Mouse (Mus musculus): ENCODE results near the gene Gpr84. TPM values are rescaled to one million over a fixed set of nuclear protein-coding genes. Genes with fewer than 3 reads are reported as not detected.

Gpr84 gene
- polyA plus RNA-seq, 1 experiment from 2014 or later = 0.24 TPM

GRCm38 (mm10) chr15:103339166-103339960, 29.0 kb upstream of the Gpr84 start:
- Histone ChIP-seq H3K9ac (replicated peaks; ENCODE audit: low read depth, low read length) (peak overlapping the region; percentile 50), H3K4me3 (replicated peaks; ENCODE audit: low read length) (peak overlapping the region; percentile 52), H3K9me3 (ENCODE audit: control insufficient read depth, low read length) (no peaks in the 10 kb centered on the region), H3K4me1 (replicated peaks; ENCODE audit: control insufficient read depth, insufficient read depth, low read length) (peaks cover 10% of the 10 kb centered on the region), H3K36me3 (ENCODE audit: control insufficient read depth, insufficient read depth) (no peaks in the 10 kb centered on the region), H3K27ac (ENCODE audit: low read length) (no peak overlapping the region), H3K4me2 (ENCODE audit: low read length) (peak overlapping the region; percentile 67), H3K27me3 (replicated peaks; ENCODE audit: control insufficient read depth, insufficient read depth, low read length) (peaks cover 14% of the 10 kb centered on the region)
- peak; percentile 39 for ATAC-seq
- 12% methylated on average over 30 of the region's 31 CpGs for WGBS

GRCm38 (mm10) chr15:103338829-103339165, 28.4 kb upstream of the Gpr84 start:
- no peaks in the 10 kb centered on the region for H3K36me3 ChIP-seq (ENCODE audit: control insufficient read depth, insufficient read depth)
- ATAC-seq = no peak
- peak overlapping the region; percentile 67 for H3K4me2 ChIP-seq (ENCODE audit: low read length)
- H3K4me3 ChIP-seq (replicated peaks; ENCODE audit: low read length) = no peak overlapping the region; the same call in 1 of the 2 replicates
- no peak overlapping the region; the same call in 1 of the 2 replicates for H3K9ac ChIP-seq (replicated peaks; ENCODE audit: low read depth, low read length)
- H3K27me3 ChIP-seq (replicated peaks; ENCODE audit: control insufficient read depth, insufficient read depth, low read length) = peaks cover 14% of the 10 kb centered on the region
- peaks cover 15% of the 10 kb centered on the region for H3K4me1 ChIP-seq (replicated peaks; ENCODE audit: control insufficient read depth, insufficient read depth, low read length)
- no peaks in the 10 kb centered on the region for H3K9me3 ChIP-seq (ENCODE audit: control insufficient read depth, low read length)
- WGBS = 46% methylated on average over 4 of the region's 4 CpGs
- H3K27ac ChIP-seq (ENCODE audit: low read length) = no peak overlapping the region

DNA sequence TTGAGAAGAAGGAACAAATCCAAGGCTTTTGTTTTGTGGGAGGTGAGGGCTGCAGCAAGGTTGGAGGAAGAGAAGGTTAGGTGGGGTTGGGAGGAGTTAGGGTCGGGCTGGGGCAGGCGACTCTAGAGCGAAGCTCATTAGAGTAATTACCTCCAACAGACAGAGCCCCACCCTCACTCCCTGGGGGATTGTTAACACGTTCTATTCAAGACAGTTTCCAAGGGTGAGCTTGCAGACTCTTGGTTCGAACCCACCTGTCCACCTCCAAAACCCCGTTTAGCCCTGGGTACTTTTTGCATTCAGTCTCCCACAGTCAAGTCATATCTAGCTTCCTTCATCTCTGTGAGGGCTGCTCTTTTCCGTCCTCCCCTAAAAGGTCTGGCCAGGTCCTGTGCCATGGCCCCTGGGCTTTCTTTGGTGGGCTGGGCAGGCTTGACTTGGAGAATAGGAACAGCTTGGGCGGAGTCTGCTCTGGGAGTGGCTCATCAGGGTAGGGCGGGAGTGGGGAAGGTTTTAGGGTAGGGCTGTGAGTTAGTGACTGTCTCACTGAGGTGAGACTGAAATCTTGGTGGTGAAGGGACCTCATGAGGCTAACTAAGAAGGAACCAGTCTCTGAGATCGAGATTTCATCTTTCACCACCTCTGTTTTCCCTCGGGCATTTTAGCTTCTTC, 26.7 kb upstream of the Gpr84 start:
- Histone ChIP-seq H3K27ac (ENCODE audit: low read length) (no peak overlapping the region), H3K4me1 (replicated peaks; ENCODE audit: control insufficient read depth, insufficient read depth, low read length) (peaks cover 15% of the 10 kb centered on the region)

GRCm38 (mm10) chr15:103335488-103336235, 25.2 kb upstream of the Gpr84 start:
- no peak overlapping the region for H3K27ac ChIP-seq (ENCODE audit: low read length)
- no peak overlapping the region for H3K9ac ChIP-seq (replicated peaks; ENCODE audit: low read depth, low read length)
- no peaks in the 10 kb centered on the region for H3K9me3 ChIP-seq (ENCODE audit: control insufficient read depth, low read length)
- H3K36me3 ChIP-seq (ENCODE audit: control insufficient read depth, insufficient read depth) = no peaks in the 10 kb centered on the region
- H3K4me1 ChIP-seq (replicated peaks; ENCODE audit: control insufficient read depth, insufficient read depth, low read length) = peaks cover 15% of the 10 kb centered on the region
- peaks cover 6% of the 10 kb centered on the region for H3K27me3 ChIP-seq (replicated peaks; ENCODE audit: control insufficient read depth, insufficient read depth, low read length)
- WGBS = 20% methylated on average over 7 of the region's 7 CpGs
- no peak for ATAC-seq
- H3K4me2 ChIP-seq (ENCODE audit: low read length) = no peak overlapping the region
- H3K4me3 ChIP-seq (replicated peaks; ENCODE audit: low read length) = no peak overlapping the region

More for the DNA sequence above, 26.7 kb upstream of the Gpr84 start:
- Histone ChIP-seq H3K9me3 (ENCODE audit: control insufficient read depth, low read length) (no peaks in the 10 kb centered on the region), H3K9ac (replicated peaks; ENCODE audit: low read depth, low read length) (no peak overlapping the region), H3K4me3 (replicated peaks; ENCODE audit: low read length) (no peak overlapping the region), H3K27me3 (replicated peaks; ENCODE audit: control insufficient read depth, insufficient read depth, low read length) (peaks cover 14% of the 10 kb centered on the region), H3K4me2 (ENCODE audit: low read length) (no peak overlapping the region), H3K36me3 (ENCODE audit: control insufficient read depth, insufficient read depth) (no peaks in the 10 kb centered on the region)
- 16% methylated on average over 11 of the region's 11 CpGs for WGBS
- ATAC-seq = no peak

- Histone ChIP-seq H3K9ac (replicated peaks; ENCODE audit: low read depth, low read length) (no peak overlapping the region), H3K4me3 (replicated peaks; ENCODE audit: low read length) (no peak overlapping the region), H3K4me1 (replicated peaks; ENCODE audit: control insufficient read depth, insufficient read depth, low read length) (peaks cover 10% of the 10 kb centered on the region), H3K27ac (ENCODE audit: low read length) (no peak overlapping the region), H3K4me2 (ENCODE audit: low read length) (no peak overlapping the region), H3K27me3 (replicated peaks; ENCODE audit: control insufficient read depth, insufficient read depth, low read length) (peaks cover 5% of the 10 kb centered on the region), H3K36me3 (ENCODE audit: control insufficient read depth, insufficient read depth) (no peaks in the 10 kb centered on the region), H3K9me3 (ENCODE audit: control insufficient read depth, low read length) (no peaks in the 10 kb centered on the region)
- WGBS = 67% methylated on average over 3 of the region's 3 CpGs
- no peak for ATAC-seq
Observed at GRCm38 (mm10) chr15:103335040-103335439, 24.6 kb upstream of the Gpr84 start.

DNA sequence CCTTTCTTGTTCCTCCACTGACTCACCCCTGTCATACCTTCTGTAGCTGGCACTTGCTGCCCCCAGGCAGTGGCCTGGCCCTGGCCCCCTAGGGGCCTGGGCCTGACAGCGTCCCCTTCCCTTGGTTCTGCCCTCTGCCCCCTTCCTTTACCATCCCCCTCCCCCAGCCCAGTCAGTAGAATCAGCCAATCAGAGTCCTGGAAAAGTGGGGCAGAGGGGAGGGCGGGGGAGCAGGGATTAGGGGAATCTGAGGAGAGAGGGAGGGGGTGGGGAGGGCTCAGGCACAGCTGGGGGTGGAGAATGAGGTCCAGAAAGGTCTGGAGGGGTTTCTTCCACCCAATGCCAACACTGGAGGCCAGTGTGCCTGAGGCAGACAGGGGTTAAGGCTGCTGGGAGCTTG, 23.8 kb upstream of the Gpr84 start:
- Histone ChIP-seq H3K4me2 (ENCODE audit: low read length) (no peak overlapping the region), H3K27me3 (replicated peaks; ENCODE audit: control insufficient read depth, insufficient read depth, low read length) (peaks cover 5% of the 10 kb centered on the region), H3K36me3 (ENCODE audit: control insufficient read depth, insufficient read depth) (no peaks in the 10 kb centered on the region), H3K9me3 (ENCODE audit: control insufficient read depth, low read length) (no peaks in the 10 kb centered on the region), H3K9ac (replicated peaks; ENCODE audit: low read depth, low read length) (no peak overlapping the region), H3K27ac (ENCODE audit: low read length) (no peak overlapping the region), H3K4me1 (replicated peaks; ENCODE audit: control insufficient read depth, insufficient read depth, low read length) (peaks cover 8% of the 10 kb centered on the region), H3K4me3 (replicated peaks; ENCODE audit: low read length) (no peak overlapping the region)
- WGBS = 0% methylated on average over 1 of the region's 2 CpGs
- ATAC-seq = peak; percentile 4; the same call in 1 of the 2 replicates

- Histone ChIP-seq H3K4me1 (replicated peaks; ENCODE audit: control insufficient read depth, insufficient read depth, low read length) (peaks cover 5% of the 10 kb centered on the region), H3K4me3 (replicated peaks; ENCODE audit: low read length) (no peak overlapping the region), H3K36me3 (ENCODE audit: control insufficient read depth, insufficient read depth) (no peaks in the 10 kb centered on the region), H3K9me3 (ENCODE audit: control insufficient read depth, low read length) (no peaks in the 10 kb centered on the region), H3K27me3 (replicated peaks; ENCODE audit: control insufficient read depth, insufficient read depth, low read length) (peaks cover 2% of the 10 kb centered on the region), H3K9ac (replicated peaks; ENCODE audit: low read depth, low read length) (no peak overlapping the region; the same call in 1 of the 2 replicates), H3K27ac (ENCODE audit: low read length) (no peak overlapping the region; the same call in 1 of the 2 replicates), H3K4me2 (ENCODE audit: low read length) (no peak overlapping the region)
- WGBS = 51% methylated on average over 5 of the region's 5 CpGs
- ATAC-seq = peak; percentile 24; the same call in 1 of the 2 replicates
Observed at GRCm38 (mm10) chr15:103333738-103334137, 23.3 kb upstream of the Gpr84 start.

DNA sequence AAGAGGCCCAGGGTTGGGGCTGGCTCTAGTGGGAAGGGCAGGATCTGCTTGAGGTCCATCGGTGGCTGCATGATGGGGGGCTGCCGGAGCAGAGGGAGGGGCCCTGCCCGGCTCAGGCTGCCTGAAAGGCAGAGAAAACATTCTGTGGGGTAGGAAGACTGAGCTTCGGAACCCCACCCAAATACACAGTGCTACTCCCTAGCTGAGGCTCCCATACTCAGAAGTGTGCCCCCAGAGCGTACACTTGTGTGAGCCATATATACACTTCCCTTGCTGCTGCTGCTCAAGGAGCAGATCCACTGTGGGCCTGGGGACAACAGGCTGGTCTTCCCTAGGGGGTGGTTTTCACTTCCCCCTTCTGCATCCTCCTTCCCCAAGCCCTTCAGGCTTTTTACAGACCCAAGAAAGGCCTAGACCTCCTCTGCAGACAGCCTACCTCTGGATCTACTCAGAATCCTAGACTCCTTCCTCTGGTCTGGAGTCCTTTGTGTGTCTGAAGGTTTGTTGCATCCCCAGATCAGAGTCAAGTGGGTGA, 22.7 kb upstream of the Gpr84 start:
- Histone ChIP-seq H3K9me3 (ENCODE audit: control insufficient read depth, low read length) (no peaks in the 10 kb centered on the region), H3K4me3 (replicated peaks; ENCODE audit: low read length) (no peak overlapping the region), H3K36me3 (ENCODE audit: control insufficient read depth, insufficient read depth) (no peaks in the 10 kb centered on the region), H3K4me1 (replicated peaks; ENCODE audit: control insufficient read depth, insufficient read depth, low read length) (peaks cover 5% of the 10 kb centered on the region), H3K4me2 (ENCODE audit: low read length) (no peak overlapping the region), H3K9ac (replicated peaks; ENCODE audit: low read depth, low read length) (no peak overlapping the region; the same call in 1 of the 2 replicates), H3K27ac (ENCODE audit: low read length) (no peak overlapping the region; the same call in 1 of the 2 replicates), H3K27me3 (replicated peaks; ENCODE audit: control insufficient read depth, insufficient read depth, low read length) (no peaks in the 10 kb centered on the region)
- no peak for ATAC-seq
- 49% methylated on average over 5 of the region's 5 CpGs for WGBS
